Mouse (Mus musculus): ENCODE results near the gene Plau. TPM values are rescaled to one million over a fixed set of nuclear protein-coding genes. Genes with fewer than 3 reads are reported as not detected.

The Plau gene
- total RNA-seq, 4 experiments from 2014 or later, result 4.1 to 26.9 (median 12.8) TPM

DNA sequence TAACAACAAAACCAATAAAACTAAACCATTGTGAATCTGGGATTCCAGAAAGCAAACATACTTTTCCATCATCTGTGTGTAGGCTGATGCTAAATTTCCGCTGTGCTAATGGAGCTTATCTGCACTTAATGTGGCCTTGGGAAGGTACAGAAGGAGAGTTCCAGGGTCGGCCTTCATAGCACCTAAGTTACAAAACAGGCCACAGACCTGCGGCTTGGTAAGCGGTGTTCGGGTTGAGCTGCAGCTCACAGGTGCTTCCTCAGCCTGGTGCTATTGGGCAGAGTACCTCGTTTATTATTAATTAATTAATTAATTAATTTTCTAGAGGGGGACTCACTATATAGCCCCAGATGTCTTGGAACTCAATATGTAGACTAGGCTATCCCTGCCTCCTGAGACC lies 7.7 kb downstream of the Plau start:
- no peak for DNase-seq (ENCODE audit: low spot score in 2 of 2)

- no peak for DNase-seq (ENCODE audit: low spot score in 2 of 2)
Observed at GRCm38 (mm10) chr14:20844671-20845576, 8.5 kb downstream of the Plau start.

DNA sequence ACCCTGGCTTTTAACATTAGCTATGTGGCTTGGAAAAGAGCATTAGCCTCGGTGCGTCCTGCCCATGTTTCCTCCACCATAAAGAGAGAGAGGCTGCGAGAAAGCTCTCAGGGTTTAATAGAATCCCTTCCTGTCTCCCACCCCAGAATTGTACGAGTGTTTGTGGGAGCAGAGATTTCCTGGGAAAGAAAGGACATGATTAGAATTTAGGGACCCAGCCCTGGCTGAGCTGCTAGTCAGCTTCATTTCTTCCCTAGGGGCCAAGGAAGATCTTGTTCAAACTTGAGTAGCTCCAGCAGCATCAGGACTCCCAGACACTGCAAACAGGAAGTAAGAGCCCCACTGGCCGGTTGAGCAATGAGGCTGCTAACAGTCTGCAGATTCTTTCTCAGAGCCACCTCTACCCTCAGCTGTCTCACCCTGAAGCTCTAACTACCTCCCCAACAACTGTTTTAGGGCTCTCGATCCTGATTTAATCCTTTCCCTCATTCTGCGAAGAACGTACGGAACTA lies 9.2 kb downstream of the Plau start:
- DNase-seq (ENCODE audit: low spot score in 2 of 2), result no peak

DNA sequence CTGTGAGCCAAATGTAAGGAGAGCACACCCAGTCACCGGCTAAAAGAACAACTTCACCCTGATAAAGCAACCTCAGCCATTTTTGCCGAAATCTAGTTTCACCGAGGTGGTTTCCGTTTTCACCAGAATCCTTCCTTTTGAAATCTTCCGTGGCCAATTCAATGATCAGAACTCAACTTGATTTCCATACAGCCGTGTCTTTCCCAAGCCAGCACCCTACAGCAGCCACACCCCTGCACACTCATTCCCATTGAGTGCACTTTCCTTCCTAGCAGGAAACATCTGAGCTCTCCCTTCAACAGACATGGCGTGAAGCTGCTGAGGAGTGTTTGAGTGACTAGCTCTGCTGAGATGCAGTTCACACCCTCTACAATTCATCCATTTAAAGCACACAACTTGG lies 9.8 kb downstream of the Plau start:
- no peak for DNase-seq (ENCODE audit: low spot score in 2 of 2)

GRCm38 (mm10) chr14:20847637-20848129 lies 11.2 kb downstream of the Plau start:
- DNase-seq (ENCODE audit: low spot score in 2 of 2), result no peak

- DNase-seq (ENCODE audit: low spot score in 2 of 2), result no peak
Observed at GRCm38 (mm10) chr14:20849753-20850152, 13.3 kb downstream of the Plau start.

GRCm38 (mm10) chr14:20850498-20850897 lies 14.0 kb downstream of the Plau start:
- DNase-seq (ENCODE audit: low spot score in 2 of 2), result no peak

GRCm38 (mm10) chr14:20851776-20852175 lies 15.3 kb downstream of the Plau start:
- no peak for DNase-seq (ENCODE audit: low spot score in 2 of 2)

- DNase-seq (ENCODE audit: low spot score in 2 of 2), result no peak
Observed at GRCm38 (mm10) chr14:20861152-20861551, 24.7 kb downstream of the Plau start.

DNA sequence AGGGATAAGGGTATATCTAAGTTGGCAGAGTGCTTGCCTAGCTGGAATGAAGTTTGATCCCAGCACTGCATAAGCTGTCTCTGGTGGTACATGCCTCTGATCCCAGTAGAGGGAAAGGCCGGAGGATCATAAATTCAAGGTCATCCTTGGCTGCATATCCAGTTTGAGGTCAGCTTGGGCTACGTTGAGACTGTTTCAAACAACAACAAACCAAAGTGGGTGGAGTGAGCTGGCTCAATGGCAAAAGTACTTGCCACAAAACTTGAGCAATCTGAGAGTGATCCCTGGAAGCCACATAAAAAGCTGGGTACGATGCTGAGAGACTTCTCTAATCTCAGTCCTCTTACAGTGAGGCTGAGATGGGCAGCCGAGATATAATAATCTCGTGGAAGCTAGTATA lies 25.1 kb downstream of the Plau start:
- no peak for DNase-seq (ENCODE audit: low spot score in 2 of 2)

DNA sequence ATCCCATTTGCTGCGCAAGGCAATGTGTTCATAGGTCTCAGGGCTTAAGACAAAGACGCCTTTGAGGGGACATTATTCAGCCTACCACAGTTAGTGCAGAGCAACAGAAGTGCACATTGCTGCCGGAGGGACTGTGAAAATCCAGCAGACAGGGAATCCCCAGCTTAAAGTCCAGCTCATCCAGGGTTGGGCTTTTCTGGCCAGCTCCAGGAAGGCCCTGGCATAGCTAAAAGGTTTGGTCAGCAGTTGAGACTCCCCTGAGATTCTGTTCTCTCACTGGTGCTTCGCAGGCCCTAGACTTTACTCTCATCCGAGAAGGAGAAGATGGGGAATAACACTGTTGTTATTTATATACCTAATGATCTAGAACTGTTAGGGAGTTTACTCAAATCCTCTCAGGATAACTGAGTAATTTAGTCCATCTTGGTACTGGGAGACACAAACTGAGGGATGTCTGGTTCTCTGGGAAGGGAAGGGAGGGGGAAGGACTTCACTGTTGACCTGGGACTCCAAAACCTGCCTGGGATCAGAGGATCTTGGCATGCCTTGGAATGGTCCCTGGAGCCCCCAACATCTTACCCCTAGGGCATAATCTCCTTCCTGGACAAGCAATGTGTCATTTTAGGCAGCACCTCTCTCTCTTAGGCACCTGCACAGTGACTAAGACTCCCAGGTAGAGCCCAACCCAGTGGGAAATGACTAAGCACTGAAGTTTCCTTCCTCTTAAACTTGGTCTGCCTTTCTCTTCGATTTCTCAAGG lies 27.0 kb downstream of the Plau start:
- no peak for DNase-seq (ENCODE audit: low spot score in 2 of 2)

DNA sequence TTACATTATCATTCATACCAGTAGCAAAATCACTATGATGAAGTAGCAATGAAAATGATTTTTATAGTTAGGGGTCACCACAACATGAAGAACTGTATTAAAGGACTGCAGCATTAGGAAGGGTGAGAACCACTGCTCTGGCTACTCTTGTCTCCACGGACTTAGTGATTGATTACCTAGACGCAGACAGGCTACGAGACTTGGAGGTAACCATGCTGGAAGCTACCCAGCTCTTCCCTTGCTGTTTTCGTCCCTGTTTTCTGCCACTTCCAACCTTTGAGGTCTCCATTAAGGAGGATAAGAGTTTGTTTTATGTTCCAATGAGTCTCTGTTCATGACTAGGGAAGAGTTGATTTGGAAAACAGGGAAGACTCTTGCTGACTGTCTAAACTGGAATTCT lies 27.7 kb downstream of the Plau start:
- DNase-seq (ENCODE audit: low spot score in 2 of 2), result no peak

- no peak for DNase-seq (ENCODE audit: low spot score in 2 of 2)
Observed at GRCm38 (mm10) chr14:20865604-20866003, 29.1 kb downstream of the Plau start.

GRCm38 (mm10) chr14:20866365-20866764 lies 29.9 kb downstream of the Plau start:
- DNase-seq (ENCODE audit: low spot score in 2 of 2), result no peak

DNA sequence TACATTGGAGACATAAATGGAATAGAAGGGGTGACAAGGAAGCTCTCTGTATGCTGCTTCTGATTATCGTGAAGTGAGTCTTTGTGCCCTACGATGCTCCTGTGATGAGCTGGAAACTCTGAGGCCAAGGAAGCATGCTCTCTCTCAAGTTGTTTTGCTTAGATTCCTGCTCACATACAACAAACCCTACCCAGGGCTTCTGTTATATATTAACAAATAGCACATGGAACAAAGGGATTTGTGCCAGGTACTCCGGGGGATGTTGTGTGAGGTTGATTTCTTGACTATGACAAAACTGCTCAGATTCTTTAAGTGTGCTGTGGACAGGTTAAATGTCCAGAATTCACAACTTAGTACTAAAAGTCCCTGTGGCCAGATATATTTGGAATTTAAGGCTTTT lies 33.6 kb downstream of the Plau start:
- no peak for DNase-seq (ENCODE audit: low spot score in 2 of 2)

DNA sequence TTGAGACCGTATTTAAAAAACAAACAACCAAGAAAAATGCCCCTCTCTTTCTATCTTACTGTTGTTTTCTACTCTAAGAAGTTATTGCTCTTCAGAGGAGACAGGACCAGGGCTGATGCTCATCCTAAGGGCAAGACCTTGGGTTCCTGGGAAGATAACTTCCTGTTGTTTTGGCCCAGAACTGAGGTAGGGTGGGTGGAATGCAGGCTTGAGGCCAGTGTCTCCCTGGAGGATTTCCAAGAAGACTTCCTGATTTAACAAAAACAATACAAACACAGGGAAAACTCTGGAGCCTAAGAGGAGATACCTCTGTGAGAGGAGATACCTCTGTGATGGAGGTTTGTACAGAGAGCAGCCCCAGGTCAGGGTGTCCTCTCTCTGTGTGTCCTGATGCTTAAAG lies 35.0 kb downstream of the Plau start:
- DNase-seq (ENCODE audit: low spot score in 2 of 2), result no peak

DNA sequence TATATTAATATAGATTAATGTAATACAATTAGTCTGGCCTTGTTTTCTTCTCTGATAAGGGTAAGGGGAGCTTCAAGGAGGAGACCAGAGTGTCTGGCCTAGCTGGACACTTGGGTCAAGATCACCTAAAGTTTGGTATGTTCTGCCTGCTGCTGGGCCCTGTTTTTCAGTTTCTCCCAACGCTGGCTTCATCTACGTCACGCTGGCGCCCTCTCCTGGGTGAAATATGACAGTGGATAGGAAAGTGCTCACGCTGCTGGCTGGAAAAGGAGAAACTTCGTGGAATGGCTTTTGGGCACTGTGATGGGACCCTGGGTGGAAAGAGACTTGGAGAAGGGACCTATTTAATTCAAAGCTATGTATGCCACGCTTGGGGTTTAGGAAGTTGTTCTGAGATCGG lies 36.8 kb downstream of the Plau start:
- peak; percentile 64 to 87 for DNase-seq (ENCODE audit: low spot score in 2 of 2)

GRCm38 (mm10) chr14:20873931-20874330 lies 37.5 kb downstream of the Plau start:
- no peak for DNase-seq (ENCODE audit: low spot score in 2 of 2)

GRCm38 (mm10) chr14:20884691-20885090 lies 48.2 kb downstream of the Plau start:
- DNase-seq (ENCODE audit: low spot score in 2 of 2), result no peak

DNA sequence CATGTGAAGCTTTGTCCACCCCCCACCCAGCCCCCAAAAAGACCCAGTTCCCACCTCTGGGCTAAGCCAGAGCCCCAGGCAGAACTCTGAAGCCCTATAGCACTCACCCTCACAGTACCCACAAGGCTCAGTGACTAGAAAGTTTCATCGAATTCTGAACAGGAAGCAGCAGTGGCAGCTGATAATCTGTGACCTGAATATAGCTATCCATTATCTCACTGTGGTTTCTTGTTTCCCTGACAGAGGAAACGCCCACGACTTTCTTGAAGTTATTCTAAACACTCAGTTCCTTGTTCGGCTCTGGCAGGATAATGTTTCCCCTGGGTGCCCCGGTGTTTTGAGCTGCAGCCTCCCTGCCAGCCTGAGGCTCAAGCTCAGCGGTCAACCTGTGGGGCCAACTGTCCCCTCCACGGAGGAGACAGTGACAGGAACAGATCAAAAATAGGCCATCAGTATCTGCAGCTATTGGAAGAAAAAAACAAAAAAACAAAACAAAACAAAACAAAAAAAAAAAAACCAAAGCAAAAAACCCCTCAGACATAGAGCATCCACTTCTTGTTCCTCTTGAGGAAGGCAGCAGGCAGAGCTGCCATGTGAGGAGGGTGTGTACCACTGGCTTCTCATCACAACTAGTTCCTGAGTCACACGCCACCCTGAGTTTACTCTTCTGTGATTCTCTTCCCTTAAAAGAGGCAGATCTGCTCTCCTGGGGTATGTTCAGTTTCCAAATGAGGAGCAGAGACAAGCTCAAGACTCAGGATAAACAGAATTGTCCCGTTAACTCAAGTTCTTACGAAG lies 48.8 kb downstream of the Plau start:
- DNase-seq (ENCODE audit: low spot score in 2 of 2), result no peak

DNA sequence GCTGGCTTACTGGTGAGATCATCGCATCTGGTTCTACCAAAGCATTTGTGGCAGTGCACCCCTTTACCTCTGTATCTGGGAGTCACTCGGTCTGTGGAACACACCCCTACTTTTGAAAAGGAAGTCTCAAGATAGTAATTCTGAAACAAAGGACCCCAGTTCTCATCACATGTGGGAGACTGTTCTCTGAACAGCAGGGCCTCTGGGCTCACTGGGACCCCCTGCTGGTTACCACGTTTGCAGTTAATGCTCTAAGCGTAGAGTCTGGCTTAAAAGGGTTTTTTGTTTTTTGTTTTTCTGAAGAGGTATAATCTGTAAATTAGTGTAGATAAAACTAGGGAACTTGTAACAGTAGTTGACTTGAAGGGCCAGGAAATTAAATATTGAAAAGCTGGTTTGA lies 49.8 kb downstream of the Plau start:
- DNase-seq (ENCODE audit: low spot score in 2 of 2), result peak in 1 of 2 experiments; percentile 26
